Mouse (Mus musculus) forebrain, embryonic 12.5 days (tissue): Measurements from ENCODE around the gene Ptrh1. TPM values are rescaled to one million over a fixed set of nuclear protein-coding genes. Genes with fewer than 3 reads are reported as not detected.
A peak's percentile ranks its signal among the peaks of the same experiment; 100 is the strongest.

Source experiments
- ATAC-seq: fragments of 200-750 bp; cut with Nextera tagmentation; 2 replicates; pipeline ENCODE4 v1.8.0; 2017; ENCODE audit warnings: moderate TSS enrichment; ENCODE audit not compliant: low FRiP score
- H3K27ac ChIP-seq: fragments of 300-500 bp; sonication (generic); 2 replicates; pipeline ENCODE4 v1.5.1; 2016; ENCODE audit warnings: mild to moderate bottlenecking
- H3K27me3 ChIP-seq: fragments of 300-500 bp; sonication (generic); 2 replicates; pipeline ENCODE4 v1.6.1; 2016; ENCODE audit warnings: mild to moderate bottlenecking
- H3K36me3 ChIP-seq: fragments of 300-500 bp; sonication (generic); replicated peaks from 2 replicates; pipeline ENCODE4 v1.6.1; 2016; ENCODE audit warnings: mild to moderate bottlenecking
- H3K4me1 ChIP-seq: fragments of 300-500 bp; sonication (generic); 2 replicates; pipeline ENCODE4 v1.6.1; 2016
- H3K4me2 ChIP-seq: fragments of 300-500 bp; sonication (generic); 2 replicates; pipeline ENCODE4 v1.6.1; 2016; ENCODE audit warnings: mild to moderate bottlenecking, moderate library complexity
- H3K4me3 ChIP-seq: fragments of 300-500 bp; sonication (generic); replicated peaks from 2 replicates; pipeline ENCODE4 v1.5.1; 2016; ENCODE audit warnings: mild to moderate bottlenecking
- H3K9ac ChIP-seq: fragments of 300-500 bp; sonication (generic); 2 replicates; pipeline ENCODE4 v1.6.1; 2016; ENCODE audit warnings: mild to moderate bottlenecking
- H3K9me3 ChIP-seq: fragments of 300-500 bp; sonication (generic); 2 replicates; pipeline ENCODE4 v1.6.1; 2016
- WGBS: fragments of 180-500 bp; shearing (Covaris S2); methylation state at CpG from one replicate; pipeline ENCODE4 v1.1.7; 2016; 5-methylcytosine and 5-hydroxymethylcytosine counted together
- polyA plus RNA-seq: library from polyadenylated mRNA; unstranded; fragments of >200 nt; fragmentation: Nextera tagmentation; extraction: Ambion mirVana; gene quantifications from 2 replicates; pipeline ENCODE4 v1.2.1, GENCODE M21; 2016

Gene Ptrh1
- polyA plus RNA-seq, 1 experiment from 2014 or later = 5.3 TPM

DNA sequence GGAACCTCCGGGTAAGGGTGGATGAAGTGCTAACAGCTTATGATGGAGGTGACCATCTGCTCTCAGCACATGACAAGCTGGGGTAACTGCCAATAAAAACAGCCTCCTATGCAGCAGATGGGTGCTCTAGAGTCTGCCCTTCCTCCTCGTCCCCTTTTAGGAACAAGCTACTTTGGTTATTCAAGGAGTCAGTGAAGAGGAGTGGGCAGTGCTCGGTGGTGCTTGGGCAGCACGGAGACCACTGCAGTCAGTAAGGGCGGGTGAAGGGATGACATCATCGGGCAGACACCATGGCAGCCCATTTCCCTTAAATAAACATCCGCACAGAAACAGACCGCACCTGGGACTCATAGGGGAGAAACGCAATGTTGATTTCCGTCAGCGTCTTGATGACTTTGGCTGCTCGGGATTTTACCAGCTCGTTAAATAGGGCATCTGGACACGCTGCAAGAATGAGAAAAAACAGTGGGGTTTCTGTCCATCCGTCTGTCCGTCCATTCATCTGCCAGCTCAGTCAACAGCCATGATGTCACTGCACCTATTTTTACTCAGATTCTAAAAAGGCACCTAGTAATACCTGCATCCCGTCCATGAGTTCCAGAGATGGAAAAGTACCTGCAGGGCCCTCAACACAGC, 41.5 kb downstream of the Ptrh1 start:
- Histone ChIP-seq H3K9me3 (no peaks in the 10 kb centered on the region), H3K27ac (peak overlapping the region; percentile 73), H3K9ac (no peak overlapping the region), H3K27me3 (no peaks in the 10 kb centered on the region), H3K36me3 (peaks cover 16% of the 10 kb centered on the region), H3K4me3 (no peak overlapping the region), H3K4me1 (peaks cover 4% of the 10 kb centered on the region), H3K4me2 (no peak overlapping the region)
- WGBS = 78% methylated on average over 17 of the region's 17 CpGs
- ATAC-seq = peak; percentile 63; the same call in 1 of the 2 replicates

DNA sequence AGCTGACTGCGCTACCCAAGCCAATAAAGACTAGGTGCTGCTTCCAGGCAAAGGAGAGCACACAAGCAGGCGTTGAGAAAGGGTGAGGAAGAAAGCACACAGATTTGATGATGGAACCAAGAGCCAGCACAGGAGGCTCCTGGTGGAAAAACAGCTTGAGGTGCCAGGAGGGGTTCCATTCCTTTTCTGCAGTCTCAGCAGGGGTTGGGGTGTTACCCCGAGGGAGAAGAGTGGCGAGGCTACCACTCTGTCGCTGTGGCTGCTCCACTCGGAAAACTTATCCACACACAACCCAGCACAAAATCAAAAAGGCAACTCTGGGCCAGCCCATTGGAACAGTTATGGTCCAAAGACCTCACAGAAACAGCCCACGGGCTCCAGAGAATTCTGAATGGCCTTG, 42.0 kb downstream of the Ptrh1 start:
- no peak overlapping the region for H3K9ac ChIP-seq
- no peak for ATAC-seq
- H3K36me3 ChIP-seq = peaks cover 13% of the 10 kb centered on the region
- peaks cover 4% of the 10 kb centered on the region for H3K4me1 ChIP-seq
- no peak overlapping the region for H3K4me3 ChIP-seq
- H3K4me2 ChIP-seq = no peak overlapping the region
- WGBS = 63% methylated on average over 7 of the region's 7 CpGs
- H3K9me3 ChIP-seq = no peaks in the 10 kb centered on the region
- H3K27ac ChIP-seq = peak overlapping the region; percentile 73
- H3K27me3 ChIP-seq = no peaks in the 10 kb centered on the region

DNA sequence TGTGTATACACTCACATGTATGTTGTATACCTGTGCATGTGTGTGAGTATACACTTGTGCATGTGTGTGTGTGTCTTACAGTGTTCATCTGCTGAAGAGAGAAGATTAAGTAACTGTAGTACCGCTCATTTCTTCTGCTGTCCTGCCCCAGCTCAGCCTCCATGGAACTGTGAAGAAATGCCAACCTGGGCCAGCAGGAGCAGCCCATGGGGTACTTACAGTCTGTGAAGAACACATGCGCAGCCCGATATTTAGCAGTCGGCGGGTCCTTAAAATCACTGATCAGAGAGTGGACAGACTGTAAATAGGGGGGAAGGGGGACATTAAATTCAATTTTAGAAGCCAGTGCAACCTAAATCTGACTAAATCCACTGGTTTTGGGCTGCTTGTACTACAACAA, 42.6 kb downstream of the Ptrh1 start:
- Histone ChIP-seq H3K4me3 (no peak overlapping the region), H3K9me3 (no peaks in the 10 kb centered on the region), H3K9ac (no peak overlapping the region), H3K4me1 (peaks cover 9% of the 10 kb centered on the region), H3K36me3 (peaks cover 13% of the 10 kb centered on the region), H3K27me3 (no peaks in the 10 kb centered on the region), H3K27ac (no peak overlapping the region), H3K4me2 (no peak overlapping the region)
- 88% methylated on average over 5 of the region's 5 CpGs for WGBS
- no peak for ATAC-seq

DNA sequence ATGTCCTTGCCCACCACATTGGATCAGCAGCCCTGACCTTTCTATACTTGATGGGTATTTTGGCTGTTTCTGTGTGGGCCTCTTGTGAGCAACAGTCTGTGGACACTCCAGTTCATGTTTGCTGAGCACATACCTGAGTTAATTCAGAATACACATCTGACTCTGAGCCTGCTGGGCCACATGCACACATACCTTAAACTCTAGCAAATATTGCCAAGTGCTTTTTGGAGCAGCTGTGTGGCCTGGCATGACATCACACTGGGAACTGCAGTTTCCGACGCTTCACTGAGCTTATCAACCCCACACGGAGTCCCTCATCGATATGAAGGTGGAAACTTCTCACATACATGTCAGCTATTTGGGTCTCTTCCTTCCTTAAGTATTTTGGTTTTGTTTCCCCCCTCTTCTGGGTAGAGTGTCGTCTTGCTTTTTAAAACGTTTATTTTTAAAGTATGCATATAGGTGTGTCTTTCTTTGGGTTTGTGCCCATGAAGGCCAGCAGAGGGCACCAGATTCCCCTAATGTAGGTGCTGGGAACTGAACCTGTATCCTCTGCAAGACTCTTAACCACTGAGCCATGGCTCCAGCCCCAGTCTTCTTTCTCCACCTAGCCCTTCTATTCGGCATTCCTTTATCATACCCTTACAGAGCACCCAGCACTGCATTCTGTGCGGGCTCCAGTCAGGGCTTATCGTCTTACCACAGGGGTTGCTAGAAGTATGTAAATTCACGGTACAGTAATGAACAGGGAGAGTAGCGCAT, 45.6 kb downstream of the Ptrh1 start:
- H3K36me3 ChIP-seq = peaks cover 6% of the 10 kb centered on the region; the same call in 1 of the 2 replicates
- no peaks in the 10 kb centered on the region for H3K9me3 ChIP-seq
- H3K27ac ChIP-seq = no peak overlapping the region
- no peaks in the 10 kb centered on the region for H3K27me3 ChIP-seq
- WGBS = 72% methylated on average over 11 of the region's 11 CpGs
- peaks cover 23% of the 10 kb centered on the region for H3K4me1 ChIP-seq
- no peak overlapping the region for H3K4me2 ChIP-seq
- no peak for ATAC-seq
- no peak overlapping the region for H3K4me3 ChIP-seq
- no peak overlapping the region for H3K9ac ChIP-seq

DNA sequence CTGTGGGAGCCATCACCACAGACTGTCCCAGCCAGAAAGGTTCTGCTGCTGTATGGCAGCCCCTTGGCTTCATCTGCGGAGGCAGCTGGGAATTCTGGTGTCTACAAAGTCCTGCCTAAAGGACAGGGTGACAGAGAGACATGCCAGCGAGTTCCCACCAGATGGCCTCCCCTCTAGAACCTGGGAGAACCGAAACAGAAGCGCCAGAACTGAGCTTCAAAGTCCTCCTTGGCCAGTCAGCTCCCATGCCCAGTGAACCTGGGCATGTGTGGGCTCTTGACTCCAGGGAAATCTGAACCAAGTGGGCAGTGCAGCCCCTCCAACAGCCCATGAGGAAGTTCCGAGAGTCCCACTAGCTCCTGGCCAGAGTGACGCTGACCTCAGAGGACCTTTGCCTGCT, 47.1 kb downstream of the Ptrh1 start:
- Histone ChIP-seq H3K4me2 (no peak overlapping the region), H3K27ac (no peak overlapping the region), H3K9me3 (no peaks in the 10 kb centered on the region), H3K4me1 (peaks cover 21% of the 10 kb centered on the region), H3K27me3 (no peaks in the 10 kb centered on the region), H3K9ac (no peak overlapping the region), H3K36me3 (peaks cover 6% of the 10 kb centered on the region; the same call in 1 of the 2 replicates), H3K4me3 (no peak overlapping the region)
- 83% methylated on average over 6 of the region's 6 CpGs for WGBS
- ATAC-seq = no peak

DNA sequence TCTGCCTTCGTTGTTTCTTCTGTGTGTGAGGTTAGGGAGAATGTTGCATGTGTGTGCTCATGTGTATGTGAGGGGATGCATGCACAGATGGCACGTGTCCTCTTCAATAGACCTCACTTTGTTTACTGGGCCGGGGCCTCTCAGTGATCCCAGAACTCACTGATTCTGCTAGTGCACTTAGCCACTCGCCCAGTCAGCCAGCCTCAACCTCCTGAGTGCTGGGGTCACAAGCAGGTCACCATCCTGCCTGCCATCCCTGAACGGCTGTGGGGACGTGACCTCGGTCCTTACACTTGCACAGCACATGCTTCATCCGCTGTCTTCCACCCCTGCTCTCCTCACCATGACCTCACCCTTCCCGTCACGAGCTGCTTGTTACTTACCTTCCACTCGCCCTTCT, 47.6 kb downstream of the Ptrh1 start:
- Histone ChIP-seq H3K9me3 (no peaks in the 10 kb centered on the region), H3K4me1 (peaks cover 19% of the 10 kb centered on the region), H3K36me3 (peaks cover under 1% of the 10 kb centered on the region; the same call in 1 of the 2 replicates), H3K27ac (peak overlapping the region; percentile 68), H3K4me3 (no peak overlapping the region), H3K9ac (no peak overlapping the region), H3K4me2 (no peak overlapping the region), H3K27me3 (no peaks in the 10 kb centered on the region)
- WGBS = 72% methylated on average over 11 of the region's 11 CpGs
- no peak for ATAC-seq

DNA sequence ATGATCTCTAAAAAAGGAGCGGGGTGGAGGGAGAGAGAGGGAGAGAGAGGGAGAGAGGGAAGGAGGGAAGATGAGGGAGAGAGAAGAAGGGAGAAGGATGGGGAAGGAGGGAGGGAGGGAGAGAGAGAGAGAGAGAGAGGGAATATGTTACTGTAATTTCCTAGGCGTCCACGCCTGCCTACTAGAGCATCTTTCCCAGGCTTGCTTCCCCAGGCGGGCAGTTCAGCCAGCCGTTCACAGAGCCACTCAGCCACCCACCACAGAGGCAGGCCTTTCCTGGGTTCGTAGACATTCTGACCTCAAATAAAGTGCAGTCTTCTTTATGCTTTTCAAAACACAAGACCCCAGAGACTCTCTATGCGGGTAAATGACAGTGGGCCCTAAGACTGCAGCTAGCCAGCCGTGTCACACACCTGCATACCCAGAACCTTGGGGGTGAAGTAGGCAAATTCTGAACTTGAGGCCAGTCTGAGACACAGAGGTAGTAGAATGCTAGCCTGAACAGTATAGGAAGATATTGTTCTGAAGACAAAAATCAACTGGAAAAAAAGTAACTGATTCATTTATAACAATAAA, 48.1 kb downstream of the Ptrh1 start:
- no peaks in the 10 kb centered on the region for H3K9me3 ChIP-seq
- peak overlapping the region; percentile 68 for H3K27ac ChIP-seq
- H3K36me3 ChIP-seq = no peaks in the 10 kb centered on the region
- H3K4me1 ChIP-seq = peaks cover 19% of the 10 kb centered on the region
- 74% methylated on average over 8 of the region's 8 CpGs for WGBS
- no peak overlapping the region for H3K4me2 ChIP-seq
- no peak overlapping the region for H3K4me3 ChIP-seq
- H3K9ac ChIP-seq = no peak overlapping the region
- no peaks in the 10 kb centered on the region for H3K27me3 ChIP-seq
- no peak for ATAC-seq

DNA sequence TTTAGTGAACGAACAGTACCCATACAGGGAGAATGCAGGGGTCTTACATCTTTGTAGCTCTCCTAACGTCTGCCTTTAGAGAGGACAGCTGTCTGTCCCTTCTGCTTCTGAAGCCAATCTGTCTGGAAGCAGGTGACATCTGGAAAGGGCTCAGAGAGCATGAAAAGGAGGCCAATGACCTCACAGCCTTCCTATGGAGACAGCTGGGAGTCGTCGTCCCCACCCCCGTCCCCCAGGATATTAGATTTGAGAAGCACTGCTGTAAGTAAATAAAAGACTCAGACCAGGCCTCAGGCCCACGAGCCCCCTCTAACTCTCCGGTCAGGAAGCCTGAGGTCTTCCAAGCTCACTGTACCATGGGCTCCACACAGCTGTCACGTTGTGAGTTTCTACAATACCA, 48.6 kb downstream of the Ptrh1 start:
- 0 out of 2 replicates have a peak, but pooled peaks have one; percentile 44 for ATAC-seq
- H3K9ac ChIP-seq = no peak overlapping the region
- H3K36me3 ChIP-seq = no peaks in the 10 kb centered on the region
- 53% methylated on average over 8 of the region's 8 CpGs for WGBS
- no peaks in the 10 kb centered on the region for H3K27me3 ChIP-seq
- H3K4me3 ChIP-seq = no peak overlapping the region
- H3K4me2 ChIP-seq = no peak overlapping the region
- no peaks in the 10 kb centered on the region for H3K9me3 ChIP-seq
- H3K4me1 ChIP-seq = peaks cover 19% of the 10 kb centered on the region
- peak overlapping the region; percentile 68 for H3K27ac ChIP-seq

DNA sequence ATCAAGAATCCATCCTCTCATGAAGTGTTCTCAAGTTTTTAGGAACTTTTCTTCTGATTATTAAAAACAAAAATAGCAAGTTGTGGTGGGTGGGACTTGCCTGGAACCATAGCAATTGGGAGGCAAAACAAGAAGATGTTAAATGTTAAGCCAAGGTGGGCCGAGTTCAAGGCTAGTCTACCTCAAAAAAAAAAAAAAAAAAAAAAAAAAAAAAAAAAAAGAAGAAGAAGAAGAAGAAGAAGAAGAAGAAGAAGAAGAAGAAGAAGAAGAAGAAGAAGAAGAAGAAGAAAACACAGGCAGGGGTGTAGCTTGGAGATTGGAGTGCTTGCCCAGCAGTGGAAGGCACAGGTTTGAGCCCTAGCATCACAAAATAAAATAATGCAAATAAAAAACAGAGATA, 49.2 kb downstream of the Ptrh1 start:
- no peaks in the 10 kb centered on the region for H3K27me3 ChIP-seq
- ATAC-seq = no peak
- no peak overlapping the region for H3K4me3 ChIP-seq
- no peaks in the 10 kb centered on the region for H3K36me3 ChIP-seq
- WGBS = 100% methylated on average over 1 of the region's 1 CpGs
- H3K4me2 ChIP-seq = no peak overlapping the region
- no peak overlapping the region for H3K9ac ChIP-seq
- peak overlapping the region; percentile 68 for H3K27ac ChIP-seq
- no peaks in the 10 kb centered on the region for H3K9me3 ChIP-seq
- H3K4me1 ChIP-seq = peaks cover 22% of the 10 kb centered on the region

DNA sequence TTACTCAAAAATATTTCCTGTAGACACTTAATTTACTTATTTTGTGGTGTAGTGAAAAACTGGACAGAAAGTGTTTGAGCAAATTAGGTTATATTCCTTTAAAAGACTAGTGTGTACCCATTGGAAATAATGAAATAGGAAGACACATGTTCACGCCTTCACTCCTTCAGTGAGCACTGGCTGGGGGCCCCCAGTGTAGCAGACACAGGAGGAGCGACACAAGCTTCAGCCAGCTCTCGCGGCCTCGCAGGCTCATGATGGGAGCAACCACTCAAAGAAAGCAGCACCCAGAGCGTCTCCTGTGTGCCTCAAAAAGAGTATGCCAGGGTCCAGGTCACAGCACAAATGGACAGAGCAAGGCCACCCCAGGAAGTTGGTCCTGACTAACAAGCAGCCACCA, 50.2 kb downstream of the Ptrh1 start:
- H3K27ac ChIP-seq = no peak overlapping the region
- 88% methylated on average over 6 of the region's 6 CpGs for WGBS
- no peak overlapping the region for H3K4me2 ChIP-seq
- no peaks in the 10 kb centered on the region for H3K9me3 ChIP-seq
- no peak overlapping the region for H3K9ac ChIP-seq
- no peaks in the 10 kb centered on the region for H3K36me3 ChIP-seq
- H3K4me1 ChIP-seq = peaks cover 22% of the 10 kb centered on the region
- H3K27me3 ChIP-seq = no peaks in the 10 kb centered on the region
- no peak for ATAC-seq
- no peak overlapping the region for H3K4me3 ChIP-seq
